Mouse (Mus musculus) bone marrow macrophage, adult 2 months (primary cell): ENCODE measurements around the gene Rfc1.

ENCODE experiments used
- CTCF ChIP-seq: IDR thresholded peaks from 2 replicates; pipeline ENCODE4 v1.5.1; 2012; ENCODE audit warnings: low read depth, mild to moderate bottlenecking, low read length, moderate library complexity
- POLR2A ChIP-seq: IDR thresholded peaks from 2 replicates; pipeline ENCODE4 v1.6.1; 2012; ENCODE audit warnings: mild to moderate bottlenecking, low read depth, low read length, borderline replicate concordance

DNA sequence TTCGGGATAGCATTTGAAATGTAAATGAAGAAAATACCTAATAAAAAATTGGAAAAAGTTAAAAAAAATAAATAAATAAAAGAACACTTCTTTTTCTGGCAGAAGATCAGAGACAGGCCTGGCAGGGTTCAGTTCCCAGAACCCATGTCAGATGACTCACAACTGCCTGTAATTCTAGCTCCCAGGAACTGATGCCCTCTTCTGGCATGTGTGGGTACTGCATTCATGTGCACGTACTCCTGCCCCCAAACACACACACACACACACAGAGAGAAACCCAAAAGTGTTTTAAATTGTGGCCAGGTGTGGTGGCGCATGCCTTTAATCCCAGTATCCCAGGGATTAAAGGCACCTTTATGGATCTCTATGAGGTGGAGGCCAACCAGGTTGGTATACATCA lies 51.3 kb downstream of the Rfc1 start:
- TF ChIP-seq CTCF: 0 out of 2 replicates have a peak, but pooled peaks have one; percentile 11
- TF ChIP-seq POLR2A: no peak
